Mouse (Mus musculus) thymus, adult 2 months (tissue): ENCODE data around the gene Espn.

ENCODE experiments used
- CTCF ChIP-seq: fragments of 200-500 bp; IDR thresholded peaks from 2 replicates; pipeline ENCODE4 v1.5.1; 2012; ENCODE audit warnings: mild to moderate bottlenecking, control low read depth, low read length, moderate library complexity, borderline replicate concordance; ENCODE audit not compliant: control insufficient read depth, poor library complexity, insufficient read depth; ENCODE audit errors: extremely low read depth
- POLR2A ChIP-seq: fragments of 200-500 bp; IDR thresholded peaks from 2 replicates; pipeline ENCODE4 v1.6.1; 2012; ENCODE audit warnings: mild to moderate bottlenecking, low read length, control low read depth, moderate library complexity; ENCODE audit not compliant: control insufficient read depth, poor library complexity, insufficient read depth; ENCODE audit errors: extremely low read depth

DNA sequence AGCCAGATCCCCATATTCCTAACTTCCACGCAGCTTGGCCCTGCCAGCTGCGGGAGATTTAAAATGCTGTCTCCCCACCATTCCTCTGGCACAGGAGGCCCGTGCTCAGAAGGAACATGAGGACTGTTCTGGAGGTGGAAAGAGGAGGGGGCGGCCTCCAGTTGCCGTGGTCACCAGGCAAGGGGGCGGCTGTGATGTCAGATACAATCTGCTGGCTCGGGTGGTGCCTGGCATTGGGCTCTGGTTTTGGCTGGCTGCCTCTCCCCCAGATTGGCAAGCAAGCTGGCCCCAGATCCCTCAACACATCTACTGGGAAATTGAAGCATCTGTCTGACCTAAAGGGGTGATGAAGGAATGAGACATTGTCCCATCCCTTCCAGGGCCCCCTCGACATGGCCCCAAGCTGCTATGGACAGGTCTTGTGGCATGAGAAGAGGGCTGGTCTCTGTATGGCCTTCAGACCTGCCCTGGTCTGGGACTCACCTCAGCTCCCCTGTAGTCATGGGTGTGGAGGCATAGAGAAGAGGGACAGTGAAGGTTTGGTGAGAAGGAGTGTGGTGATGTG lies 63.5 kb downstream of the Espn start:
- TF ChIP-seq POLR2A (no peak), CTCF (no peak)
